Mouse (Mus musculus) small intestine, adult 2 months (tissue): ENCODE data around the gene Atp8b4.

Source experiments
- CTCF ChIP-seq: fragments of 200-500 bp; IDR thresholded peaks from 2 replicates; pipeline ENCODE4 v1.5.1; 2012; ENCODE audit warnings: low read depth, mild to moderate bottlenecking, control low read depth, inconsistent platforms, low read length, moderate library complexity, mixed read lengths; ENCODE audit not compliant: insufficient replicate concordance, insufficient read length; ENCODE audit errors: extremely low read depth
- POLR2A ChIP-seq: fragments of 200-500 bp; IDR thresholded peaks from 2 replicates; pipeline ENCODE4 v1.6.1; 2012; ENCODE audit warnings: low read depth, mild to moderate bottlenecking, control low read depth, inconsistent platforms, low read length, moderate library complexity

DNA sequence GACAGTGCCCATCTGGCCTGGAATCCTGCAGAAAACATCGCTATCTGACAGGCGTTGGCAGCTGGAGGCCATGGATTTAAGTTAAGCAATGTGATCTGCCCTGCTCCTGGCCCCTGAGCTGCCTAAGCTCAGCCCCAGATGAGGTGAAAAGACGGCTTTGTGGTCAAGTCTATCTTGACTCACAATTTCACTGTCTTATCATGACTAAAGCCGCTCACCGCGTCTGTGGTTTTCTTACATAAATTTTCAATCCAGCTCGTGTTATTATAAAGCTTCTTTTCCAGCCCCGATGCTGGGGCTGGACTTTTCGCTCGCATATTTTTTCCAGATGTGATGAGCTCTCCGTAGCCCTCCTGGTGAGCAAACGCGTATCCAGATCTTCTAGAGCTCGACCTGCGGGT is 177.8 kb downstream of the Atp8b4 start:
- TF ChIP-seq POLR2A, result no peak
- no peak for TF ChIP-seq CTCF
